Mouse (Mus musculus) megakaryocyte, adult 5-6 weeks (primary cell): ENCODE measurements around the gene Adamtsl4. TPM values are rescaled to one million over a fixed set of nuclear protein-coding genes. Genes with fewer than 3 reads are reported as not detected.
A peak's percentile ranks its signal among the peaks of the same experiment; 100 is the strongest.

ENCODE experiments used
- ATAC-seq: 2 replicates; pipeline ENCODE4 v1.8.0; 2016; ENCODE audit warnings: mild to moderate bottlenecking, inconsistent platforms; ENCODE audit not compliant: poor library complexity, severe bottlenecking
- total RNA-seq, 2 experiments: library from RNA; stranded (forward) in 1 of 2; stranded (reverse) in 1 of 2; fragments of 153-499, 151-499 nt in 1 of 2; fragments of 221-1000, 200-1000 nt in 1 of 2; gene quantifications; 2 replicates each; pipeline versions ENCODE4 v1.2.3 to v1.2.4; 2015 to 2017

Gene Adamtsl4
- total RNA-seq, 2 experiments from 2014 or later, result 0.59 to 0.85 TPM

DNA sequence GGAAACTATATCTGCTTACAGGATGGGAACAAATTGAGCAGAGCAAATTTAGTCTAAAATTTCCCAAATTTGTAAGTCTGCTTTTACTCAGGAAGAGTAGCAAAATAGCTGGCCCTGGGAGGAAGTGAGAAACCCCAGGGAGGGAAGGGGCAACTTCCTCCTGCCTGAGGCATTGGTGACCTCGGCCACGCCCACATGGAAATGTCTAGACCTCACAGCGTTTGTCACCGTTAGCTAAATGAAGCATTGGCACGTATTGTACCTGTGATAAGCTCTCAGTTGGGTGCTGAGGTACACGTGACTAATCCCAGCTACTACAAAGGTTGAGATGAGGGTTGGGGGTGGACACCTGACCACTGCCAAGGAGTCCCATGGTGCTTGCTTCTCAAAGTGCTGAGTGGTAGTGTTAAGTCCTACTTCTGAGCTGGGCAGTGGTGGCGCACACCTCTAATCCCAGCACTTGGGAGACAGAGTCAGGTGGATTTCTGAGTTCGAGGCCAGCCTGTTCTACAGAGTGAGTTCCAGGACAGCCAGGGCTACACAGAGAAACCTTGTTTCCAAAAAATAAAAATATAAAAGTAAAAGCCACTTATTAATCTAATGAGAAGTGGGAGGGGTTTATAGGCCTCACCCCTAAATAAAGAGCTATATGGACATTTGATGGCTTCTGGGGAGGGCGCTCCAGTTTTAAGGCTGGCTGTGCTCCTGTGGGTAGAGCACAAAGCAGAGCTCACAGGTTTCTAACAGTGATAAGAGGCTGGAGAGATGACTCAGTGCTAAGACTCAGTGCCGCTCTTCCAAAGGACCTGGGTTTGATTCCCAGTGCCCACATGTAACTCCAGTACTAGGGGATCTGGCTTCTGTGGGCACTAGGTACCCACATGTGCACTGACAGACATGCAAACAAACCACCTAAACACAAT lies 42.1 kb downstream of the Adamtsl4 start:
- peak; percentile 98 for ATAC-seq

DNA sequence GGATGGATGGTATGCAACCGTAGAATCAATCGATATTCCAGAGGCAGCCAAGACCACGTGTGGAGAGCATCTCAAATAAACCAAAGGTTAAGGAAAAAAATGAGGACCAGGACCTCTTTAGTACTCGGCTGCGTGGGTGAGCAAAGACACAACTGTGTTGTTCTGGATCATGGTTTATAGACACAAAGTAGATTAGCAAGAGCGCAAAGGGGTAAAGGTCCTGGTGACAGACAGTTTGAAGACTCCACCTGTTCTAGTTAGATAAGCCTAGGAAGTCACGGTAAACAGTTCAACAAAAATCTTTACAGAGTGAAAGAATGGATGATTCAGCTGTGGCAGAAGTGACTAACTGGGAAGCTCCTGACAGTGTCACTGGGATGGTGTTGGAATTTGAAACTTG lies 44.6 kb downstream of the Adamtsl4 start:
- no peak for ATAC-seq

DNA sequence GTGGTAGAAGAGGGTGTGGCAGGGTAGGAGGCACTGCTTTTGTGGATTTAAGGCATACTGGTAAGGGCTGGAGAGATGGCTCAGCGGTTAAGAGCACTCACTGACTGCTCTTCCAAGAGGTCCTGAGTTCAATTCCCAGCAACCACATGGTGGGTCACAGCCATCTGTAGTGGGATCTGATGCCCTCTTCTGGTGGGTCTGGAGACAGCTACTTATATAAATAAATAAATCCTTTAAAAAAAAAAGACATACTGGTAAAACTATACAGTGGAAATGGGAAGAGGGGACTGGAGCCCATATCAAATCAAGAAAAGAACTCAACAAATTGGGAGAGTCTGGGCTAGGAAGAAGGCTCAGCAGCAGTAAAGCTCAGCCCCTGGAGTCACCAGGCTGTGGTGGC lies 48.0 kb downstream of the Adamtsl4 start:
- ATAC-seq, result no peak

DNA sequence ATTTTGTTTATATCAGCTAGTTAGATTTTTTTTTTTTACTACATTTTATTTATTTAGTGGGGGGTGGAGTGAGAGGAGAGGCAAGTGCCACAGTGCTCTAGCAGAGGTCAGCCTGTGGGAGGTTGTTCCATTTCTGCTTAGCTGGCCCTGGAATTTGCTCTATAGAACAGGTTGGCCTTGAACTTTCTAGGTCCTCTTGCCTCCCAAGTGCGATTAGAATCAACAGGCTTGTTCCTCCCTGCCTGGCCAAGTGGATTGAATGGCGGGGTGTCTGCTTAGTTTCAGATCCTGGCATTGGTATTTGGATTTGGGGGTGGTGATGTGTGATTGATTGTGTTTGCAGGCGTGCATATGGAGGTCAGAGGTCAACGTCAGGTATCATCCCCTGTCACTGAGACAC lies 51.6 kb downstream of the Adamtsl4 start:
- no peak for ATAC-seq

DNA sequence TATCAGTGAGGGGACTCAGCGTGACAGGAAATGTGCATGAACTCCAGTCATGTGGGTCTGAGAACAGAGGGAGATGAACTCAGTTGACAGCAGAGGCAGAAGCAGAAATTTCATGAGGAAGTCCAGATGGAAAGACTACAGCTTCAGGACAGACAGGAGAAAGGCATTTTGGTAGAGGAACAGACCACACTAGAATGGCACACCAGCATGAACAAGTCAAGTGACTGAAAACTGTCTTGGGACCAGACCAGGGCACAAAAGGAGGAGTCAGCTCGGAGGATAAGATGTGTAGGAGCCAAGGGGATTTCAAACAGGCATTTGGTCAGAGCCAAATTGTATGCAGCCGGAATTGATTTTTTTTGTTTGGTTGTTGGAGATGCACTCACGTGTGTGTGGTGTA lies 52.1 kb downstream of the Adamtsl4 start:
- ATAC-seq, result no peak

DNA sequence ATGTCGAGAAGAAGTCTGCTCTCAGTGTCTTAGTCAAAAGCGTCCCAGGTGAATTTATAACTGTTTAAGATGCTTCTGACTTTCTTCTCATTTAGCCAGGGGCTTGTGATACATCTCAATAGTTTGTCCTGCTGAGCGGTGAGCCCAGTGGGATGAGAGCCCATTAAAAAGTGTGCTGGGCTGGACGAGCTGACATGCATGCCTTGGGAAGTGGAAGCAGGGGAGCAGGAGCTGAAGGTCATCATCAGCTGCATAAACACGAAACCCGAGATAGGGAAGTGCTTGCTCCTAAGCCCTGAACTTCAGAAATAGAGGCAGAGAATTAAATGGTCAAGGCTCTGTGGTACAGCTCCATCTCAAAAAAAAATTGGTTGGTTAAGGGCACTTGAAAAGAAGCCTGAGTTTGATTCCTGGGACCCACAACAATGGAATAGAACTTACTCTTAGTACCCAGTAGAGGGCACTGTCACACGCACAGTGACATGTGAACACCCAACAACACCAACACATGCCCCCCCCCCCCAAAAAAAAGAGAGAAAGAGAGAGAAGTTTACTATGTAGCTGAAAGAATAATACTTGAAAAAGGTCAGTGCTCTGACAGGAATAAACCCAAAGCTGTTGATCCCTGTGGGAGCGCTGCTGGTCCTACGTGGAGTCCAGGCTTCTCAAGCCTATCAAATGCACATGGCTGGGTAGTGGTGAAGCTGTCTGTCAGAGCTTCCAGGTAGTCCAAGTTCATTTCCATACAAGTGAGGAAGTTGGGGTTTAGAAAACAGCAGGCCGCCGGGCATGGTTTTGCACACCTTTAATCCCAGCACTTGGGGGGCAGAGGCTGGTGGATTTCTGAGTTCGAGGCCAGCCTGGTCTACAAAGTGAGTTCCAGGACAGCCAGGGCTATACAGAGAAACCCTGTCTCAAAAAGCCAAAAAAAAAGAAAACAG lies 54.8 kb downstream of the Adamtsl4 start:
- ATAC-seq, result peak; percentile 72

DNA sequence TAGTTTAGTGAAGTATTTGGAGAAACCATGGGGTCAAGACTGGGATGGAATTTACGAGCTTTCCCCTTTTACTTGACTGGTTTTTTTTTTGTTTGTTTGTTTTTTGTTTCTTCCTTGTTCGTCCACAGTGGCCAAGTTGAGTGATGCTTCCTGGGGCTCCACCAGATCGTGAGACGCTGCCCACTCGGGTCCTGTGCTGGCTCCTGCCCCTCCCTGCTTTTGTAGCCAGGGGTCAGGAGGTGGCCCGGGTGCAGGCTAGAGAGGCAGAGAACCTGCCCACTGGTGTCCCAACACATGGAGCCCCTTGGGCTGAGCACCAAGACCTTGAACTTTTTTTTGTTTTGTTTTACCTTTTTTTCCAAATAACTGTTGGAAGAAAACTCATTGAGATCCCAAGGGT lies 56.4 kb downstream of the Adamtsl4 start:
- no peak for ATAC-seq

DNA sequence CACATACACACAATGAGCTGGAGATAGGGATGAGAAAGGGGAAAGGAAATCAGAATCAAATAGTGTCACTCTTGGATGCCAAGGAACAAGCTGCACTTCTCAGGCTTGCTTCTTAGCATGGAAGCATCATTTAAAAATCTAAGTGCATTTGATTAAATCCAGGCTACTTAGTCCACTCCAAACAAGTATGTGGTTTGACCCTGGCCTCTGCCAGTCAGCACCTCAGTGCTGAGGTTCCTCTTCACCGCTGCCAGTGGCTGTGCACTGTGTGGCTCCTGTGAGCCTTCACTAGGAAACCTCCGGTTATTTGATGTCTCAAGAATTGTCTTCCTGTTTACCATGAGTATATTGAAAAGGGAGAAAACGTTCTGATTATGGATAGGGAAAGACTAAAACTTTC lies 56.9 kb downstream of the Adamtsl4 start:
- ATAC-seq, result peak; percentile 67

DNA sequence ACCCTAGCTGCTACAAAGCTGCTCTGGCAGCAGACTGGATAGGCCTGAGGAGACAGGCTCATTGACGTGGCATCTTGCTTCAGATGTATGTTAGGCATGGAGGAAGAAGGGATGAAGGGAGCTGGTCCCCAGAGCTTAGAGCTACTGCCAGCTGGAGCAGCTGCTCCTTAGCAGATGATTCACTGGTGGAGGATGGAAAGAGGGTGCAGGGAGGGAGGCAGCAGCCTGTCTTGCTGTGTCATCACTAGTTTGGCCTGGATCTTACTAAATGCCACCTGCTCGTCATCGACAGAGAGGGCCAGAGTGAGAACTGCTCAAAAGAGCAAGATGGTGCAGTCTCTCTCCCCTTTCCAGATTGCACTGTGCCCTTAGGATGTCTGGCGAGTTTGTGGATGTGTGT lies 58.0 kb downstream of the Adamtsl4 start:
- ATAC-seq, result no peak

DNA sequence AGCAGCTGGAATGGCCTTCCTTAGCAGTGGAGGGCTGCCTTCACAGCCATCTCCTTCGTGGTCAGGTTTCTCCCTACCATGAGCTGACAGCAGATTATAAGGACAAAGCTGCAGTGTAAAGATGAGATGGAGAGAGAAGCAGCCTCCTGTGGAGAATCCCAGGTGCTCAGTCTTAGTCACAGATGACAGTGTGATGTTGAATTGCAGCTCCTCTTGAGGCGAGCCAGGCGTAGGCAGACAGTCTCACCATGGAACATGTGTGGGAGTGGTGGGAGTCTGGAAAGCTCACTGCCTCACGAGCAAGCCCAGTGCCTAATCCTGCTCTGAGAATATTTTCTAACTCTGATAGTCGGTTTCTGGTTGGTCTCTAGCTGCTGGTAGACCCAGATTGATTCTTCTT lies 60.0 kb downstream of the Adamtsl4 start:
- ATAC-seq, result no peak

Other genes starting within 250 kb of the Adamtsl4 start
- 0.11 TPM in 1 of 2 replicates, not detected in the other for gene Ctsk, start 188.7 kb downstream of the Adamtsl4 start, total RNA-seq (2015)
- gene Ctsk, start 188.7 kb downstream of the Adamtsl4 start, total RNA-seq (2017), result 0.33 and 0.62 TPM in 2 replicates
- gene Ctss, start 161.1 kb downstream of the Adamtsl4 start, total RNA-seq (2015), result 1,196 and 1,415 TPM in 2 replicates
- gene Ctss, start 161.1 kb downstream of the Adamtsl4 start, total RNA-seq (2017), result 1,721 and 1,924 TPM in 2 replicates
- gene Hormad1, start 128.2 kb downstream of the Adamtsl4 start, total RNA-seq (2015), result not detected in 2 replicates
- 0.48 TPM in 1 of 2 replicates, not detected in the other for gene Hormad1, start 128.2 kb downstream of the Adamtsl4 start, total RNA-seq (2017)
- gene Golph3l, start 99.0 kb downstream of the Adamtsl4 start, total RNA-seq (2015), result 53.2 and 56.8 TPM in 2 replicates
- 55.5 and 56.5 TPM in 2 replicates for gene Golph3l, start 99.0 kb downstream of the Adamtsl4 start, total RNA-seq (2017)
- 54.7 and 64.2 TPM in 2 replicates for gene Ensa, start 62.9 kb downstream of the Adamtsl4 start, total RNA-seq (2015)
- gene Ensa, start 62.9 kb downstream of the Adamtsl4 start, total RNA-seq (2017), result 94.3 and 94.8 TPM in 2 replicates
- 440 and 463 TPM in 2 replicates for gene Mcl1, start 29.1 kb downstream of the Adamtsl4 start, total RNA-seq (2015)
- 327 and 343 TPM in 2 replicates for gene Mcl1, start 29.1 kb downstream of the Adamtsl4 start, total RNA-seq (2017)
- gene Ecm1, start 51.7 kb upstream of the Adamtsl4 start, total RNA-seq (2015), result 3.6 and 7.3 TPM in 2 replicates
- gene Ecm1, start 51.7 kb upstream of the Adamtsl4 start, total RNA-seq (2017), result 1.0 and 1.9 TPM in 2 replicates
- 10.2 and 10.7 TPM in 2 replicates for gene Tars2, start 72.3 kb upstream of the Adamtsl4 start, total RNA-seq (2015)
- 14.4 and 15.0 TPM in 2 replicates for gene Tars2, start 72.3 kb upstream of the Adamtsl4 start, total RNA-seq (2017)
- 51.6 and 57.0 TPM in 2 replicates for gene Rprd2, start 130.9 kb upstream of the Adamtsl4 start, total RNA-seq (2015)
- 17.9 and 26.9 TPM in 2 replicates for gene Rprd2, start 130.9 kb upstream of the Adamtsl4 start, total RNA-seq (2017)
- gene Prpf3, start 168.0 kb upstream of the Adamtsl4 start, total RNA-seq (2015), result 27.3 and 29.1 TPM in 2 replicates
- 15.7 and 25.9 TPM in 2 replicates for gene Prpf3, start 168.0 kb upstream of the Adamtsl4 start, total RNA-seq (2017)
- 143 and 165 TPM in 2 replicates for gene Mrps21, start 183.6 kb upstream of the Adamtsl4 start, total RNA-seq (2015)
- gene Mrps21, start 183.6 kb upstream of the Adamtsl4 start, total RNA-seq (2017), result 333 and 410 TPM in 2 replicates
- gene Ciart, start 194.3 kb upstream of the Adamtsl4 start, total RNA-seq (2015), result 1.0 and 1.2 TPM in 2 replicates
- 0.85 and 1.6 TPM in 2 replicates for gene Ciart, start 194.3 kb upstream of the Adamtsl4 start, total RNA-seq (2017)
- gene BC028528, start 204.1 kb upstream of the Adamtsl4 start, total RNA-seq (2015), result 88.2 and 97.9 TPM in 2 replicates
- gene BC028528, start 204.1 kb upstream of the Adamtsl4 start, total RNA-seq (2017), result 114 and 117 TPM in 2 replicates
- 28.3 and 31.4 TPM in 2 replicates for gene Aph1a, start 206.1 kb upstream of the Adamtsl4 start, total RNA-seq (2015)
- 38.9 and 39.2 TPM in 2 replicates for gene Aph1a, start 206.1 kb upstream of the Adamtsl4 start, total RNA-seq (2017)
- gene Car14, start 216.8 kb upstream of the Adamtsl4 start, total RNA-seq (2015), result not detected in 2 replicates
- gene Car14, start 216.8 kb upstream of the Adamtsl4 start, total RNA-seq (2017), result not detected in 2 replicates
- 88.7 and 117 TPM in 2 replicates for gene Anp32e, start 241.3 kb upstream of the Adamtsl4 start, total RNA-seq (2015)
- gene Anp32e, start 241.3 kb upstream of the Adamtsl4 start, total RNA-seq (2017), result 250 and 285 TPM in 2 replicates